Mouse (Mus musculus): Measurements from ENCODE around the gene Olfr372. TPM values are rescaled to one million over a fixed set of nuclear protein-coding genes. Genes with fewer than 3 reads are reported as not detected.
"Not testable (repeated sequence)": the region's sequence is repeated elsewhere in the genome, so short reads cannot be mapped to it uniquely, and the experiment has no call there.

Olfr372 gene
- polyA plus RNA-seq, 1 experiment = not detected

- Histone ChIP-seq H3K4me1 (ENCODE audit: control insufficient read depth, insufficient read depth, low read length) (peaks cover 14% of the 10 kb centered on the region), H3K27ac (ENCODE audit: insufficient read depth, low read length) (peak overlapping the region; percentile 78), H3K4me3 (ENCODE audit: insufficient read depth, low read length) (no peak overlapping the region)
- TF ChIP-seq POLR2A (IDR thresholded peaks at IDR 0.05; ENCODE audit: low read depth, low read length) (no peak), CTCF (IDR thresholded peaks at IDR 0.05; ENCODE audit: borderline replicate concordance, insufficient read depth, low read length) (no peak)
These were observed 21.2 kb upstream of the Olfr372 start for GRCm38 (mm10) chr8:72019816-72020215.

- not testable (repeated sequence) for H3K4me3 ChIP-seq (ENCODE audit: insufficient read depth, low read length); H3K4me1 ChIP-seq (ENCODE audit: control insufficient read depth, insufficient read depth, low read length); H3K27ac ChIP-seq (ENCODE audit: insufficient read depth, low read length)
These were observed 16.1 kb upstream of the Olfr372 start for GRCm38 (mm10) chr8:72024886-72025285.

- not testable (repeated sequence) for H3K27ac ChIP-seq (ENCODE audit: insufficient read depth, low read length); H3K4me1 ChIP-seq (ENCODE audit: control insufficient read depth, insufficient read depth, low read length); H3K4me3 ChIP-seq (ENCODE audit: insufficient read depth, low read length)
These were observed 8.1 kb upstream of the Olfr372 start for GRCm38 (mm10) chr8:72032926-72033325.

GRCm38 (mm10) chr8:72042493-72042892 lies 1.5 kb downstream of the Olfr372 start:
- Histone ChIP-seq H3K4me3 (ENCODE audit: insufficient read depth, low read length) (no peak overlapping the region), H3K27ac (ENCODE audit: insufficient read depth, low read length) (no peak overlapping the region), H3K4me1 (ENCODE audit: control insufficient read depth, insufficient read depth, low read length) (no peaks in the 10 kb centered on the region)
- TF ChIP-seq CTCF (IDR thresholded peaks at IDR 0.05; ENCODE audit: borderline replicate concordance, insufficient read depth, low read length) (no peak), POLR2A (IDR thresholded peaks at IDR 0.05; ENCODE audit: low read depth, low read length) (no peak)

GRCm38 (mm10) chr8:72054633-72055032 lies 13.6 kb downstream of the Olfr372 start:
- H3K4me3 ChIP-seq (ENCODE audit: insufficient read depth, low read length); H3K27ac ChIP-seq (ENCODE audit: insufficient read depth, low read length); H3K4me1 ChIP-seq (ENCODE audit: control insufficient read depth, insufficient read depth, low read length): not testable (repeated sequence)

GRCm38 (mm10) chr8:72057643-72058042 lies 16.6 kb downstream of the Olfr372 start:
- H3K4me3 ChIP-seq (ENCODE audit: insufficient read depth, low read length); H3K4me1 ChIP-seq (ENCODE audit: control insufficient read depth, insufficient read depth, low read length); H3K27ac ChIP-seq (ENCODE audit: insufficient read depth, low read length): not testable (repeated sequence)

GRCm38 (mm10) chr8:72066819-72067399 lies 25.9 kb downstream of the Olfr372 start:
- H3K4me3 ChIP-seq (ENCODE audit: insufficient read depth, low read length); H3K4me1 ChIP-seq (ENCODE audit: control insufficient read depth, insufficient read depth, low read length): not testable (repeated sequence)

GRCm38 (mm10) chr8:72082877-72083276 lies 41.9 kb downstream of the Olfr372 start, which contains the start of gene Olfr373:
Gene Olfr373, plus strand, starts transcription at chr8:72083177.
- not testable (repeated sequence) for H3K27ac ChIP-seq (ENCODE audit: insufficient read depth, low read length); H3K4me1 ChIP-seq (ENCODE audit: control insufficient read depth, insufficient read depth, low read length); H3K4me3 ChIP-seq (ENCODE audit: insufficient read depth, low read length)

More at GRCm38 (mm10) chr8:72066819-72067399, 25.9 kb downstream of the Olfr372 start:
- not testable (repeated sequence) for H3K27ac ChIP-seq (ENCODE audit: insufficient read depth, low read length)

GRCm38 (mm10) chr8:72084744-72085143 lies 43.7 kb downstream of the Olfr372 start:
- no peak for TF ChIP-seq POLR2A (IDR thresholded peaks at IDR 0.05; ENCODE audit: low read depth, low read length)
- TF ChIP-seq CTCF (IDR thresholded peaks at IDR 0.05; ENCODE audit: borderline replicate concordance, insufficient read depth, low read length) = no peak
- Histone ChIP-seq H3K4me1 (ENCODE audit: control insufficient read depth, insufficient read depth, low read length) (no peaks in the 10 kb centered on the region), H3K4me3 (ENCODE audit: insufficient read depth, low read length) (no peak overlapping the region), H3K27ac (ENCODE audit: insufficient read depth, low read length) (no peak overlapping the region)

- not testable (repeated sequence) for H3K4me3 ChIP-seq (ENCODE audit: insufficient read depth, low read length); H3K27ac ChIP-seq (ENCODE audit: insufficient read depth, low read length); H3K4me1 ChIP-seq (ENCODE audit: control insufficient read depth, insufficient read depth, low read length)
These were observed 46.6 kb downstream of the Olfr372 start for GRCm38 (mm10) chr8:72087611-72088010.

- not testable (repeated sequence) for H3K27ac ChIP-seq (ENCODE audit: insufficient read depth, low read length); H3K4me1 ChIP-seq (ENCODE audit: control insufficient read depth, insufficient read depth, low read length)
These were observed 55.7 kb downstream of the Olfr372 start for GRCm38 (mm10) chr8:72096721-72097120.

GRCm38 (mm10) chr8:72099377-72100103 lies 58.5 kb downstream of the Olfr372 start:
- H3K4me3 ChIP-seq (ENCODE audit: insufficient read depth, low read length); H3K27ac ChIP-seq (ENCODE audit: insufficient read depth, low read length); H3K4me1 ChIP-seq (ENCODE audit: control insufficient read depth, insufficient read depth, low read length): not testable (repeated sequence)

More at GRCm38 (mm10) chr8:72096721-72097120, 55.7 kb downstream of the Olfr372 start:
- not testable (repeated sequence) for H3K4me3 ChIP-seq (ENCODE audit: insufficient read depth, low read length)
